Mouse (Mus musculus) hindlimb bud, embryonic 11.5 days (tissue): ENCODE measurements around the gene Ptcd2.

Experiments
- DNase-seq: peaks from one replicate; pipeline ENCODE4 v3.0.0-alpha.2; 2012; ENCODE audit warnings: low read depth, low spot score; ENCODE audit errors: extremely low spot score

The Ptcd2 gene

DNA sequence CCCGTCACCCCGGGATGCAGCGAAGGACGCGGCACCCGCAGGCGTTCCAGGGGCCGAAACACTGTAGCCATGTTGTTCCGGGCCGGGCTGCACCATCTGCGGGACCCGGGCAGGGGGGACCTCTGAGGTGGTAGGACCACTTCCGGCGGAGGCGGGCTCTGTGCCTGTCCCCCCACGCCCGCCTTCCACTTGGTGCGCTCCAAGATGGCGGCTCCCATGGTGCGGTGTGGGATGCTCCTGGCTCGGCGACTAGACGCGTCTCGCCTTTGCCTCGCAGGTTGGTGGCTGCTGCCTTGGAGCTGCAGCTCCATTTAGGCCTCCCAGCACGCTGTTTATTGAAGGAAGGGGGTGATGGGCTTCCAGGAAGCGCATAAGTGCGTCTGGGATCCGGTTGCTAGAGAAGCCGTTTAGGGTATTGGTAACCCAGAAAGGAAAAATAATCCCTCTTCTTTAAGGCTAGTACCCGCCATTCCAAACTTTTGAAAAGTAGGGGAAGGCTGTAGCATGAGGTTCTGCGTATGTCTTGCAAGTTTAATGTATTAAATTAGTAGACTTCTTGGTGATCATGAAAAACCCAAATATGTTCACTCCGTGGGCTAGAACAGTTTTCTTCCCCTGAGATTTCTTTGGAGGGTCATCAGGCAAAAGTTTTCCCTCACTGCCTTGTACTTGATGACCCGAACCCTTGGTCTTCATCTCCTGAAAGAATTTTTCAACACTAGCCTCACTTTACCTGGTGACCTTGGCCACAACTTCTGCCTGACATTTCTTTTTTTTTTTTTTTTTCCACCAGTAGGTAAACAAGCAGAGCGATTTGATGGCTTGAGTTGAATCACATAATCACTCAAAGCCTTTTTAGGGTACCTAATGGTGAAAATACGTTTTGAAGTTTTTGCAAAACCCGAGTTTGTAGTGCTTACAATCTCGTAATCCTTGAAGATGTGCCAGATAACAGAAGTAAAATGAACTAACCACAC, at the start of gene Ptcd2, which contains the start of gene Mrps27:
Gene Ptcd2, minus strand, starts transcription at position 107 of the 977 bp plus-strand sequence.
Gene Mrps27, plus strand, starts transcription at position 188 of the 977 bp plus-strand sequence.
- DNase-seq = peak; percentile 64

GRCm38 (mm10) chr13:99393128-99393527, 48.6 kb upstream of the Ptcd2 start:
- no peak for DNase-seq

DNA sequence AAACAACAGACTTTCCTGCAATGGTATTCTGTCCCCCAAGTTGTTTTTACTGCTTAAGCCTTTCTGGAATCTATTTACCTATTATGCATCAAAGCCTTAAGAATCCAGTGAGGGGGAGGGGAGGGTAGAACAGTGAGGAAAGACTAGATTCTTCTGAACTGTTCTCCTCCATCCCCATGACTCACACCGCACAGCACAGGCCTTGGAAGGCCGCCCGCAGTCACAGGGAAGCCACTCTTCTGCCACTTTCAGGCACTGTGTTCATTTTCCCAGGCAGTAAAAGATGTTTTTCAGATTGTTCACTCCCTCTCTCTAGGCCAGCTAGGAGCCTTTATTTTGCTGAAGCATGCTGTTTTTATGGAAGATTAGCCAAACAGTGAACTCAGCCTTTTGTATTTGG, 46.9 kb upstream of the Ptcd2 start:
- no peak for DNase-seq

- no peak for DNase-seq
These were observed 43.7 kb upstream of the Ptcd2 start for GRCm38 (mm10) chr13:99387901-99388811.

- DNase-seq = no peak
These were observed 41.8 kb upstream of the Ptcd2 start for GRCm38 (mm10) chr13:99386341-99386740.

DNA sequence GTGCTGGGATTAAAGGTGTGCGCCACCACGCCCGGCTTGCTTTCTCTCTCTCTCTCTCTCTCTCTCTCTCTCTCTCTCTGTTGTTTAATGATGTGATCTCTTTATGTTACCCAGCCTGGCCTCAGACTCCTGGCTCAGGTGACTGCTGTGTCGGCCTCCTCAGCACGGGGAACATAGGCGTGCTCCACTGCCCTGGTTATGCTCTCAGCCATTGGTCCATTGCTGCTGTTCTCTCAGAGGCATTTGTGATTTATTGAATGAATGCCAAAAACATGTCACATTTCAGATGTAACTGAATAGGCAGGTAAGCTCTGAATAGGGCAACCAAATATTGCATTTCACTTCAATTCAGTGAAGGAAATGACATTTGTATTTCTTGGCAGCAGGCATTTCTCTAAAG, 41.4 kb upstream of the Ptcd2 start:
- DNase-seq = no peak

GRCm38 (mm10) chr13:99384555-99385203, 40.2 kb upstream of the Ptcd2 start:
- no peak for DNase-seq

- DNase-seq = no peak
These were observed 37.9 kb upstream of the Ptcd2 start for GRCm38 (mm10) chr13:99382373-99382772.

GRCm38 (mm10) chr13:99378223-99378622, 33.7 kb upstream of the Ptcd2 start:
- no peak for DNase-seq

GRCm38 (mm10) chr13:99377055-99377454, 32.5 kb upstream of the Ptcd2 start:
- DNase-seq = no peak

- peak; percentile 79 for DNase-seq
These were observed 31.0 kb upstream of the Ptcd2 start for GRCm38 (mm10) chr13:99375550-99375949.

GRCm38 (mm10) chr13:99374191-99374590, 29.7 kb upstream of the Ptcd2 start:
- DNase-seq = no peak

GRCm38 (mm10) chr13:99373684-99374083, 29.2 kb upstream of the Ptcd2 start:
- DNase-seq = no peak

GRCm38 (mm10) chr13:99371285-99371684, 26.8 kb upstream of the Ptcd2 start:
- DNase-seq = no peak

- DNase-seq = no peak
These were observed 24.6 kb upstream of the Ptcd2 start for GRCm38 (mm10) chr13:99369103-99369502.

DNA sequence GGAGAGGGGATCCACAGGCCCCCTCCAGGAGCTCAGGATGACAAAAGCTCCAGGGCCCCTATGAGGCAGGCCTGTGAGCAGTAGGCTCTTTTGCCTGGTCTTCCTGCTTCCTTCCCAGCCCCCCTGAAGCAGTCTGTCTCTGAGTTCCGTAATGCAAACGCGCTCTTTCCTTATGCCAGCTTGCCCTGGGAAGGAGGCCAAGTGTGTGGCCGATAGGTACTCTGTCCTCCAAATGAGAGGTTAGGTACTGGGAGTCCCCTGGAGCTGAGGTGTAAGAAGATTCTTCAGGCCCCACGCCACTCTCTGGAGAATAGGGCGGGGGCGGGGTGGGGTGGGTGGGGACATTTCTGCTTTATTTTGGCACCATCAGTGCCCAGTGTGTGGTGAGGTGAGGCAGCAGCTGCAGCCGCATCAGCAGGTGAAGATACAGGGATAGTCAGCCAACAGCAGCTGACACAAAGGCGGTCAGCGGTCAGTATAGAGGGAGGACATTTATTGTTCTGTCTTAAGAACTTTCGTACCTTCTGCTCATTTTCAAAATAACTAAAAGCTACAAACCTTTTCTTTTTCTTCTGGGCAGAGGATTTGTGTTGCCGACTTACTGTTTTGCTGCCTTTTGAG, 23.2 kb upstream of the Ptcd2 start:
- DNase-seq = no peak

DNA sequence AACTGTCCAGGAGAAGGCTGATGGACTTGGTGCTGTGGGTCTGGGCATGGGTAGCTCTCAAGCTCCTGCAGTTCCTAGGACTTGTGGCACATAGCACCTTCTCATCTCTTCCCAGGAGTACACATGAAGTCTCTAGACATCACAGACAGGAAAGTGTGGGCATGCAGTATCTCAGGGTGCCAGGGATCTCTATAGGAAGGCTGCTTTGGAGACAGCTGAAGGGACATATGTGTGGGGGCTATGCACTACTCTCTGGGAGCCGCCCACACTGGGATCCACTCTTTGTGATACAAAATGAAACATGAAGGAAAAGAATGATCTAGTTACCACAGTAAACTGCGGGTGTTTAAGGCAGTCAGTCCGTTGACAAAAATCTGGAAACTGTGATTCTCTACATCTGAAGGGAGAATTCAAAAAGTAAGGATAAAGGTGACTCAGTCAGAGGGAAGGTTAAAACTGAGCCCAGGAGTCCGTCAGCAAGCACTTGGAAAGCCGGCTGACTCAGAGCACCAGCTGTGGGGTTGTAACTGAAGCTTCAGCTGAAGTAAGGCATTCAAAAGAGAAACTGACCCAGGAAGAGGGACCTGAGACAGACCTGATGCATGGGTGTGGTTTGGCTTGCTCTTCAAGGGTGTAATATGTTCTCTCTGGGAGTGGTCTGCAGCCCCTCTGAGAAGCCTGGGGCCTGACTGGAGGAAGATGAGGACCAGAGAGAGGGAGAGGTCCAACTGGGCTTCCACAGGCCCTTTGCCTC, 22.1 kb upstream of the Ptcd2 start:
- DNase-seq = no peak

- no peak for DNase-seq
These were observed 19.4 kb upstream of the Ptcd2 start for GRCm38 (mm10) chr13:99363866-99364265.

DNA sequence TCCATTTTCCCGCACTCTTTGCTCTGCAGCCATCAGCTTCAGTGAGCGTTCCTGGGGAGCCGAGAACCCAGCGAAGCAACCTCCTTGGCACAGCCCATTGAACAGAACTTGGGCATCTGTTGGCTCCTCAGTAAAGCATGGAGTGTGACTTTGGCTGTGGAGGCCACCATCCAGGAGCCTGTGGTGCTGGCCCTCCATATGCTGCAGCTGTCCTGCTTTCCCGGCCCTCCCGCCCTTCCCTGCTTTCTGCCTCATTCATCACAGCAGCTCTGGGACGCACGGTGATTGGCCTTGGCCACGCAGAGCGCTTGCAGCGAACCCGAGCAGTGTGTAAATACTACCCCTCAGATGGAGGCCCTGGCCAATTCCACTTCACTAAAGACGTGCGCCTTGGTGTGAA, 14.4 kb upstream of the Ptcd2 start:
- no peak for DNase-seq
